Mouse (Mus musculus): ENCODE results near the gene Rcbtb1. TPM values are rescaled to one million over a fixed set of nuclear protein-coding genes. Genes with fewer than 3 reads are reported as not detected.

Gene Rcbtb1
- polyA plus RNA-seq (2012; rRNA removed) = 12.1 and 21.0 TPM in 2 replicates

DNA sequence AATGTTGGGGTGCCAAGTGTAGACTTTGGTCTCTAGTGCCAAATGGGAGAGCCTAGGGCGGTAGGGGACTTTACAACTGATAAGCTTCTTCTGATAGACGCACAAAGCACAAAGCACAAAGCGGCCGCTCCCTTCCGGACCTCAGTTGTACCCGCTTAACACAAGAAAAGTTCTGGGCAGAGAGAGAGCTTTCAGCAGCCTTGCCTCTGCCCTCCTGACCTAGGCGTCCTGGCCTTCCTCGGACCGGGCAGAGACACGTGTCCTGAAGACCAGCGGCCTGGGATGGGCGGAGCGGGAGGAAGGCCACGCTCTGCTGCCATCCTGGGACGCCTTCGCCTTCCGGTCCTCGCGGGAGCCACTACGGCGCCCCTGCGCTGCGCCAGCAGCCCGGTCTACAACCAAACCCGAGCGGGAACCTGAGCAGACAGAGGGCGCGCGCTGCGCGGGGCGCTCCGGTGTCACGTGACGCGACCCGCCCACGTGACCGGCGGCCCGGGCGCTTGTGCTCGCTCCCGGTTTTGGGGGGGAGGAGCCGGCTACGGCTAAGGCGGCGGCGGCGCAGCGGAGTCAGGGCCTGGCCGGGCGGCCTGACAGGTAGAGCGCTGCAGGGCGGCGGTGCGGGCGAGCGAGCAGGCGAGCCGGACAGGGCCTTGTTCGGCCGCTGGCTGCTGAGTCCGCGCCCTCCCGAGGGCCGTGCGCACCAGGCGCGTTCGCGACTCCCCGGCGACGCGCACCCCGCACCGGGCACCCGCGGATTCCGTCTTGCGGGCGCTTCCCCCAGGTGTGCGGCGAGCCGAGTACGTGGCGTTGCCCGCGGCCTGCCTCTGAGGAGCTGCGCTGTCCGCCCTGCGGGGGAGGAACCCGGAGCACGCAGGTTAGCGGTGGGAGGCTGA lies at the start of gene Rcbtb1:
TSS of gene Rcbtb1 (plus strand) at position 499 of the 893 bp plus-strand sequence.
- under 1% methylated on average over 95 of the region's 96 CpGs for WGBS
- peak within 1 kb of the TSS; percentile 89 for H3K4me3 ChIP-seq (ENCODE audit: low read depth, low read length)
- no peaks in the 10 kb centered on the region; the same call in none of the 2 replicates for H3K4me1 ChIP-seq (ENCODE audit: control insufficient read depth, insufficient read depth, insufficient read length, low read length)
- TF ChIP-seq POLR2A (IDR thresholded peaks at IDR 0.05; ENCODE audit: low read depth, low read length) (peak; percentile 90), CTCF (IDR thresholded peaks at IDR 0.05; ENCODE audit: extremely low read depth, insufficient read length, insufficient replicate concordance, low read depth, low read length) (no peak; the same call in 1 of the 2 replicates)
- no peaks in the 10 kb centered on the region for H3K36me3 ChIP-seq (ENCODE audit: control insufficient read depth, insufficient read depth, low read length)
- H3K27me3 ChIP-seq (ENCODE audit: control insufficient read depth, insufficient read depth, low read length) = no peaks in the 10 kb centered on the region
- H3K27ac ChIP-seq (ENCODE audit: insufficient read depth, low read depth, low read length) = peak within 1 kb of the TSS; percentile 92

DNA sequence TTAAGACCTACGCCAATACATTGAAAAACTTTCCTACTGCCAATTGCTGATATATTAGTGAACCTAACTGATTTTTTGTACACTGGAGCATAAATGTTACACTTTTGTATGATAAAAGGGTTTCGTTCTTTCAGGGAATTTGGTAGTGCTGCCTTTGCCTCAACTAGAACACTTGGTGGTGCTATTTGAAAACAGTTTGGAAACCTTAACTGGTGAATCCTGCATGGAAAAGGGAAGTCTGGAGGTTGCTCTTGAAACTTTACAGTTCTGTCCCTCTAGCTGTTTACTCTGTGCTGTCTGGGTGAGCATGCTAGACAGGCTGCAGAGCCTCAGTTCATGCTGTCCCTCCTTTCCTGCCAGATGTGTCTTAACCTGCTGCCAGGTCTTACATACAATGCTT lies 45.4 kb upstream of the Rcbtb1 start:
- Histone ChIP-seq H3K4me1 (ENCODE audit: control insufficient read depth, insufficient read depth, insufficient read length, low read length) (peaks cover 6% of the 10 kb centered on the region; the same call in 1 of the 2 replicates), H3K36me3 (ENCODE audit: control insufficient read depth, insufficient read depth, low read length) (no peaks in the 10 kb centered on the region), H3K27ac (ENCODE audit: insufficient read depth, low read depth, low read length) (no peak overlapping the region), H3K27me3 (ENCODE audit: control insufficient read depth, insufficient read depth, low read length) (no peaks in the 10 kb centered on the region), H3K4me3 (ENCODE audit: low read depth, low read length) (no peak overlapping the region)
- TF ChIP-seq POLR2A (IDR thresholded peaks at IDR 0.05; ENCODE audit: low read depth, low read length) (no peak), CTCF (IDR thresholded peaks at IDR 0.05; ENCODE audit: extremely low read depth, insufficient read length, insufficient replicate concordance, low read depth, low read length) (no peak)
- 49% methylated on average over 2 of the region's 2 CpGs for WGBS

DNA sequence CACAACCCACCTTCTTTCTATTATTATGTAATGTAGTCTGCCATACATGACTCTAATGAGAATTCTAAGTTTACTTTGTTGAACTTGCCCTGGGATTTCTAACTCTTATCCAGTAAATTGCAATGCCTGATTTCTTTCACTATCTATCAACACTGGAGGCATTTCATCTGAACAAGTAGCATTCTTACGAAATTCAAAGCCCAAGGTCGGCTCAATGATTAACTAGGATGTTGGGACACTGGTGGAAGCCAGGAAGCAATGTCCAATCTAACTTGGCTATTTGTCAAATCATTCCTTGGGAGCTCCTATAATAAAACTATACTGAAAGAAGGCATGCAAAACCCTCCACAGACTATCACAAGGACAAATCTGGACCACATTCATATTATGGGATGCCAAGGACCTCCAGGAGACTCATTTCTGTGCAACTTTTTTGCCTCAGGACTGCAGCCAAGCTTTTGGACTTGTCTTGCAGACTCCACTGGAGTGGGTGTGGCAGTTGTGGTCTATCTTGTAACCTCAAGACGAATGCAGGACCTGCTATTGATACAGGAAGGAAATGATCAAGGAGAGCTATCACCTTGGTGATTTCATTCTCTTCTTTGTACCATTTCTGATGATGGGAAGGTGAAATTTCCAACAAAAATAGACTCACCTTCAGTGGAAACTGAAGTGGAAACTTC lies 43.9 kb upstream of the Rcbtb1 start:
- H3K27ac ChIP-seq (ENCODE audit: insufficient read depth, low read depth, low read length) = peak overlapping the region; percentile 77; the same call in 1 of the 2 replicates
- H3K4me3 ChIP-seq (ENCODE audit: low read depth, low read length) = no peak overlapping the region
- H3K36me3 ChIP-seq (ENCODE audit: control insufficient read depth, insufficient read depth, low read length) = no peaks in the 10 kb centered on the region
- peaks cover 6% of the 10 kb centered on the region; the same call in 1 of the 2 replicates for H3K4me1 ChIP-seq (ENCODE audit: control insufficient read depth, insufficient read depth, insufficient read length, low read length)
- TF ChIP-seq CTCF (IDR thresholded peaks at IDR 0.05; ENCODE audit: extremely low read depth, insufficient read length, insufficient replicate concordance, low read depth, low read length) = no peak
- no peaks in the 10 kb centered on the region for H3K27me3 ChIP-seq (ENCODE audit: control insufficient read depth, insufficient read depth, low read length)
- 16% methylated on average over 3 of the region's 3 CpGs for WGBS

DNA sequence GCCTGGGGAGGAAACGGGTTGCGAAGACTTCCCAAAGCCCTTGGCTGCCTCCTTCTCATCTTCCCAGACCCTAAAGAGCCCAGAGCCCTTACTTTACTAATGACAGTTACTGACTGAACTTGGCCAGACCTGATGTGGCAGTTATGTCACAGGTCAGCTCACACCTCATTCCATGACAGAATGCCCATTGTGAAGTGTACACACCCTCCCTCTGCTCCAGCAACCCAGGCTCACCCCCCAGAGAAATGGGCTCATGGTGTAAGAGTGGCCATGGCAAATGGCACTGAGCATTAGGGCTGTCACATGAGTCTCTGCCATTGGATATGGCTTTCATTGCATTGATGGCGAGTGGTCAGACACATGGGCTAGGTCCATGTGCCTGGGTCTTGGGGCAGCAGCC lies 22.4 kb upstream of the Rcbtb1 start, which contains the start of gene Gm5142:
TSS of gene Gm5142 (minus strand) at position 101 of the 400 bp plus-strand sequence.
- H3K36me3 ChIP-seq (ENCODE audit: control insufficient read depth, insufficient read depth, low read length) = no peaks in the 10 kb centered on the region
- H3K27me3 ChIP-seq (ENCODE audit: control insufficient read depth, insufficient read depth, low read length) = no peaks in the 10 kb centered on the region
- no peak within 1 kb of the TSS for H3K4me3 ChIP-seq (ENCODE audit: low read depth, low read length)
- WGBS = 96% methylated on average over 3 of the region's 3 CpGs
- H3K4me1 ChIP-seq (ENCODE audit: control insufficient read depth, insufficient read depth, insufficient read length, low read length) = no peaks in the 10 kb centered on the region; the same call in 1 of the 2 replicates
- no peak for TF ChIP-seq CTCF (IDR thresholded peaks at IDR 0.05; ENCODE audit: extremely low read depth, insufficient read length, insufficient replicate concordance, low read depth, low read length)
- no peak for TF ChIP-seq POLR2A (IDR thresholded peaks at IDR 0.05; ENCODE audit: low read depth, low read length)
- no peak within 1 kb of the TSS for H3K27ac ChIP-seq (ENCODE audit: insufficient read depth, low read depth, low read length)

DNA sequence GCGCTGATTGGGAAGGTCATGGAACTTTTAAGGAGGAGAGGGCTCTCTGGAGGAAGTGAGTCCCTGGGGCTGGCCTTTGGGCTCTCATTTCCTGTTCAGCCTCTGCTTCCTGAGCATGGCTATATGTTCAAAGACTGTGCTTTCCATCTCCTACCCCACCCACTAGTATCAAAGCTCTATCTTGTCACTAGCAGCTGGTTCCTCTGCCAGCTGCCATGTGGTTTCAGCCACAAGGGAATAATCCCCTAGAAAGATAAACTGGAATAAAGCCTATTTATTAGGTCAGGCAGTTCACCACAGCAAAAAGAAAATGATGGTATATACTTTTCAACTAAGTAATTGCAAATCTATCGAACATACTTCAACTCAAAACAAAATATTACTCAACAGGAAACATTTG lies 18.3 kb upstream of the Rcbtb1 start:
- WGBS = 80% methylated on average over 2 of the region's 2 CpGs
- no peaks in the 10 kb centered on the region for H3K36me3 ChIP-seq (ENCODE audit: control insufficient read depth, insufficient read depth, low read length)
- TF ChIP-seq POLR2A (IDR thresholded peaks at IDR 0.05; ENCODE audit: low read depth, low read length) (no peak), CTCF (IDR thresholded peaks at IDR 0.05; ENCODE audit: extremely low read depth, insufficient read length, insufficient replicate concordance, low read depth, low read length) (no peak)
- no peak overlapping the region for H3K4me3 ChIP-seq (ENCODE audit: low read depth, low read length)
- no peak overlapping the region for H3K27ac ChIP-seq (ENCODE audit: insufficient read depth, low read depth, low read length)
- H3K27me3 ChIP-seq (ENCODE audit: control insufficient read depth, insufficient read depth, low read length) = no peaks in the 10 kb centered on the region
- H3K4me1 ChIP-seq (ENCODE audit: control insufficient read depth, insufficient read depth, insufficient read length, low read length) = no peaks in the 10 kb centered on the region; the same call in 1 of the 2 replicates

DNA sequence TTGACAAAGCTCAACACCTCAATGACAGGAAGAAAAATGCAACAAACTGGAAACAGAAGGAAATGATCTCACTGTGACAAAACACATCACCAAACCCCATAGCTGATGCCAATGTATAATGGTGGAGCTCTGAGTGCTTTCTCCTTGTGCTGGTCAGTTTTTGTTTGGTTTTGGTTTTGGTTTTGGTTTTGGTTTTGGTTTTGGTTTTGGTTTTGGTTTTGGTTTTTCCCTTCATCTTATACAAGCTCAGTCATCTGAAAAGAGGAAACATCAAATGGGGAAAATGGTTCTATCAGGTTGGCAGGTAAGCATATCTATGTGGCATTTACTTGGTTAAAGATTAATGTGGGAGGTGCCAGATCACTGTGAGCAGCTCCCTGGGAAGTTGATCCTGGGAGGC lies 15.5 kb upstream of the Rcbtb1 start:
- H3K4me3 ChIP-seq (ENCODE audit: low read depth, low read length) = no peak overlapping the region
- H3K36me3 ChIP-seq (ENCODE audit: control insufficient read depth, insufficient read depth, low read length) = no peaks in the 10 kb centered on the region
- H3K27ac ChIP-seq (ENCODE audit: insufficient read depth, low read depth, low read length) = no peak overlapping the region
- no peaks in the 10 kb centered on the region for H3K27me3 ChIP-seq (ENCODE audit: control insufficient read depth, insufficient read depth, low read length)
- H3K4me1 ChIP-seq (ENCODE audit: control insufficient read depth, insufficient read depth, insufficient read length, low read length) = no peaks in the 10 kb centered on the region
- TF ChIP-seq CTCF (IDR thresholded peaks at IDR 0.05; ENCODE audit: extremely low read depth, insufficient read length, insufficient replicate concordance, low read depth, low read length) (no peak), POLR2A (IDR thresholded peaks at IDR 0.05; ENCODE audit: low read depth, low read length) (no peak)

DNA sequence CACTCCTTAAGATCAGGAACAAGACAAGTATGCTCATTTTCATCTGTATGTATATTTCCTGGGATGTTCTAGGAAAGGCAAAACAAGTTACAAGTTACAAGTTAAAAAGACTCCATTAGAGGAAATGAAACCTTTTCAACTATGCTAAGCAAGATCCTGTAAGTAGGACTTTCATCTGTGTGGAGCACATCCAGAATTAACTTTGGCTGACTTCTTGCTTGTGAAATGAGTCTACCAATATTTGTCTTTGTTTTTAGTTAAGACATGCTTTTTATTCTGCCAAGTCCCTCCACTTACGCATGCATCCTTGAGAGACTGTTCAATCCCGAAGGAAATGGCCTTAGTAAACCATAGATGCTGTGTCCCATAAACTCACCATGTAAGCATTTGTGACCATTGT lies 14.9 kb upstream of the Rcbtb1 start:
- Histone ChIP-seq H3K27ac (ENCODE audit: insufficient read depth, low read depth, low read length) (no peak overlapping the region), H3K4me3 (ENCODE audit: low read depth, low read length) (no peak overlapping the region), H3K4me1 (ENCODE audit: control insufficient read depth, insufficient read depth, insufficient read length, low read length) (no peaks in the 10 kb centered on the region), H3K27me3 (ENCODE audit: control insufficient read depth, insufficient read depth, low read length) (no peaks in the 10 kb centered on the region), H3K36me3 (ENCODE audit: control insufficient read depth, insufficient read depth, low read length) (no peaks in the 10 kb centered on the region)
- TF ChIP-seq CTCF (IDR thresholded peaks at IDR 0.05; ENCODE audit: extremely low read depth, insufficient read length, insufficient replicate concordance, low read depth, low read length) (no peak), POLR2A (IDR thresholded peaks at IDR 0.05; ENCODE audit: low read depth, low read length) (no peak)
- WGBS = 92% methylated on average over 2 of the region's 2 CpGs
